Mouse (Mus musculus): ENCODE data around the gene Pld3. TPM values are rescaled to one million over a fixed set of nuclear protein-coding genes. Genes with fewer than 3 reads are reported as not detected.

Pld3 gene
- polyA plus RNA-seq, 1 experiment, result 159 TPM

- DNase-seq (ENCODE audit: low read depth), result no peak
Observed at GRCm38 (mm10) chr7:27487740-27488268, 65.2 kb downstream of the Pld3 start.

DNA sequence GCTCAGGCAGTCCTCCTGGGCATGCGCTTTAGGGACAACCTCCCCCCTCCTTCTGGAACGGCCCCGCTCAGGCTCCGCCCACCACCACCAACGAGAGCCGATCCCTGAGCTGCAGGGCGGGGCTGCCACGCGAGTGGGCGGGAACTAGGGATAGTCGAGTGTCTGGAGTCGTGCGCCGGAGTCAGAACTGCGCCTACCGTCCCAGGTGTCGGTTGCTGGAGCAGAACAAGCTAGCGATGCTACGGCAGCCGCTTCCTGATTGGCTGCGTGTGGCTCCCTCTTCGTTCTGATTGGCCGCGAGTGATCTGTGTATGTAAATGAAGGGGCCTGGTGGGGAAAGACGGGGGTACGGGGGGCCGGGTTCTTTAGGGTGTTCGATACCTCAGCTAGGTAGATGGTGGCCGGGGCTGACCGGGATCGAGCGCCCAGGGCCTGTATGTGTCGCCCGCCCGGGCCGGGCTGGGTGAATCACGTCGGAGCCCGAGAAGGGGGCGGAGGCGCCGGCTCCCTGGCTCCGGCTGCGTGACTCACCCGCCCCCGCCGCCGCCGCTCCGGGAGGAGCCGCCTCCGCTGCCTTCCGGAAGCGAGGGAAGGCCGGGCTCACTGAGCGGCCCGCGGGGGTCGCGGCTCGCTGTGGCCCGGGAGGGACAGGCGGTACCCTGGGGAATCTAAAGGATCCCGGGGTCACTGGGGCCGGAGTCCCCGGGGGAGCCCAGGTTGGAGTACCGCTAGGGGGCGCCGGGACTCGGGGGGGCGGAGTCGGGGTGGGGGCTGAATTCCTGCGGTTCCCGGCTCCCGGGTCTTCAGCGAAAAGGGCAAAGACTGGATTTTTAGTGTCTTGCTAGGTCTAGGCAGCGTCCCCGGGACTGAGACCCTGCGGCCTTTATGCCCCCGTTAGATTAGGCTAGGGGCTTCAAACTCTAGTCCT, 66.0 kb downstream of the Pld3 start, which contains the start of gene Sertad1:
Gene Sertad1, plus strand, starts transcription at position 141 of the 928 bp plus-strand sequence.
- peak; percentile 83 for DNase-seq (ENCODE audit: low read depth)

- DNase-seq (ENCODE audit: low read depth), result no peak
Observed at GRCm38 (mm10) chr7:27486102-27486769, 66.8 kb downstream of the Pld3 start.

DNA sequence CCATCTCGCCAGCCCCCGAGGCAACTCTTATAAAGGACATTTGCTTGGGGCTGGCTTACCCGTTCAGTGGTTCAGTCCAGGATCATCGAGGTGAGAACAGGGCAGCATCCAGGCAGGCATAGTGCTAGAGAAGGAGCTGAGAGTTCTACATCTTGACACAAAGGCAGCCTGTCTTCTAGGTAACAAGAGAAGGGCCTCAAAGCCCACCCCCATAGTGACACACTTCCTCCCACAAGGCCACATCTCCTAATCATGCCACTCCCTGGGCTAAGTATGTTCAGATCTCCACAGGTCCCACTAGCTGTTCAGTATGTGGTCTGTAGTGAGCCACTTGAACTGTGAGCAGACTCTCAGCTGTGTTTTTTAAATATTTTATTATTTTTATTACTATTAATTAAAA, 69.2 kb downstream of the Pld3 start:
- DNase-seq (ENCODE audit: low read depth), result no peak

Other genes with a start within 250 kb of the Pld3 start
- gene Ltbp4, start 215.5 kb downstream of the Pld3 start, polyA plus RNA-seq (2012; rRNA removed), result 199 and 260 TPM in 2 replicates
- gene Shkbp1, start 197.2 kb downstream of the Pld3 start, polyA plus RNA-seq (2012; rRNA removed), result 50.8 and 57.4 TPM in 2 replicates
- gene Gm20479, start 195.8 kb downstream of the Pld3 start, polyA plus RNA-seq (2012; rRNA removed), result 0.33 TPM in 1 of 2 replicates, not detected in the other
- 0.23 and 0.32 TPM in 2 replicates for gene Sptbn4, start 105.5 kb downstream of the Pld3 start, polyA plus RNA-seq (2012; rRNA removed)
- 95.5 and 103 TPM in 2 replicates for gene Blvrb, start 105.2 kb downstream of the Pld3 start, polyA plus RNA-seq (2012; rRNA removed)
- 9.6 and 10.0 TPM in 2 replicates for gene Sertad3, start 79.5 kb downstream of the Pld3 start, polyA plus RNA-seq (2012; rRNA removed)
- gene Sertad1, start 66.3 kb downstream of the Pld3 start, polyA plus RNA-seq (2012; rRNA removed), result 23.0 and 23.7 TPM in 2 replicates
- 2.0 TPM in 2 replicates for gene Prx, start 53.9 kb downstream of the Pld3 start, polyA plus RNA-seq (2012; rRNA removed)
- gene Hipk4, start 30.0 kb downstream of the Pld3 start, polyA plus RNA-seq (2012; rRNA removed), result 1.2 and 1.3 TPM in 2 replicates
- 17.0 and 17.7 TPM in 2 replicates for gene 2310022A10Rik, start within 50 bp of the Pld3 start, polyA plus RNA-seq (2012; rRNA removed)
- gene Akt2, start 38.3 kb upstream of the Pld3 start, polyA plus RNA-seq (2012; rRNA removed), result 143 and 174 TPM in 2 replicates
- not detected in 2 replicates for gene Ttc9b, start 100.7 kb upstream of the Pld3 start, polyA plus RNA-seq (2012; rRNA removed)
- gene Map3k10, start 121.4 kb upstream of the Pld3 start, polyA plus RNA-seq (2012; rRNA removed), result 20.1 and 22.1 TPM in 2 replicates
- gene Zfp607b, start 136.1 kb upstream of the Pld3 start, polyA plus RNA-seq (2012; rRNA removed), result 0.51 and 0.85 TPM in 2 replicates
- 3.3 and 3.4 TPM in 2 replicates for gene Zfp60, start 178.2 kb upstream of the Pld3 start, polyA plus RNA-seq (2012; rRNA removed)

Data from gonadal fat pad, adult 2 months (tissue).